Mouse (Mus musculus): Measurements from ENCODE around the gene Tiam1.

DNA sequence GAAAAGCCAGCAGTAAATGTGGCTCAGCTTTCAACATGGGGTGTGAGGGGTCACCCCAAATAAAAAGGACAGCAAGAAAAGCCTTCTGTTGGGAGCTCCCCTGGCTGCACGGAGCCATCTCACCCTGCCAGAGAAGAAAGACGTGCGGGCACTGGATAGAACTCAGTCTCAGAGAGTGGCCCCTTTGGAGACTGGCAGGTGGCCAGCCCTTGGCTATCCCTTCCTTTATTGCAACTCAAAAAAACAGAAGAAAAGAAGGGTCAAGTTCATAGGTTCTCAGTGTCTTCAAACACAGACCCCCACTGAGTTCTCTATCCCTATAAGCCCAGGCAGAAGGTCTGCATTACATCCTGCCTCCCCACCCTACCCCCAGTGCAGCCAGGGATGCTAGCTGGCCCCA lies 115.7 kb downstream of the Tiam1 start:
- no peak for TF ChIP-seq CTCF (IDR thresholded peaks at IDR 0.05; ENCODE audit: control insufficient read depth, insufficient read depth, low read length)
- no peak for TF ChIP-seq POLR2A (IDR thresholded peaks at IDR 0.05; ENCODE audit: borderline replicate concordance, control insufficient read depth, low read depth, low read length)
